Mouse (Mus musculus) hindbrain, embryonic 13.5 days (tissue): ENCODE data around the gene Lrrc14b. TPM values are rescaled to one million over a fixed set of nuclear protein-coding genes. Genes with fewer than 3 reads are reported as not detected.

ENCODE experiments used
- ATAC-seq: fragments of 200-750 bp; cut with Nextera tagmentation; 2 replicates; pipeline ENCODE4 v1.8.0; 2017; ENCODE audit warnings: moderate TSS enrichment; ENCODE audit not compliant: low FRiP score
- H3K27ac ChIP-seq: fragments of 300-500 bp; sonication (generic); 2 replicates; pipeline ENCODE4 v1.5.1; 2015; ENCODE audit warnings: inconsistent platforms, mild to moderate bottlenecking, moderate library complexity
- H3K27me3 ChIP-seq: fragments of 300-500 bp; sonication (generic); 2 replicates; pipeline ENCODE4 v1.6.1; 2015; ENCODE audit warnings: mild to moderate bottlenecking, inconsistent platforms
- H3K36me3 ChIP-seq: fragments of 300-500 bp; sonication (generic); 2 replicates; pipeline ENCODE4 v1.6.1; 2015; ENCODE audit warnings: mild to moderate bottlenecking, inconsistent platforms
- H3K4me1 ChIP-seq: fragments of 300-500 bp; sonication (generic); replicated peaks from 2 replicates; pipeline ENCODE4 v1.6.1; 2015; ENCODE audit warnings: inconsistent platforms
- H3K4me2 ChIP-seq: fragments of 300-500 bp; sonication (generic); 2 replicates; pipeline ENCODE4 v1.6.1; 2015; ENCODE audit warnings: inconsistent platforms, mild to moderate bottlenecking, moderate library complexity
- H3K4me3 ChIP-seq: fragments of 300-500 bp; sonication (generic); 2 replicates; pipeline ENCODE4 v1.5.1; 2015; ENCODE audit warnings: mild to moderate bottlenecking, inconsistent platforms
- H3K9ac ChIP-seq: fragments of 300-500 bp; sonication (generic); 2 replicates; pipeline ENCODE4 v1.6.1; 2015; ENCODE audit warnings: mild to moderate bottlenecking, inconsistent platforms
- H3K9me3 ChIP-seq: fragments of 300-500 bp; sonication (generic); 2 replicates; pipeline ENCODE4 v1.6.1; 2016; ENCODE audit warnings: inconsistent platforms
- WGBS: fragments of 180-500 bp; shearing (Covaris S2); methylation state at CpG from one replicate; pipeline ENCODE4 v1.1.7; 2015; 5-methylcytosine and 5-hydroxymethylcytosine counted together
- polyA plus RNA-seq: library from polyadenylated mRNA; unstranded; fragments of >200 nt; fragmentation: Nextera tagmentation; extraction: Ambion mirVana; gene quantifications from 2 replicates; pipeline ENCODE4 v1.2.1, GENCODE M21; 2015

Gene Lrrc14b
- polyA plus RNA-seq = not detected in 2 replicates

GRCm38 (mm10) chr13:74363859-74364235 lies at the start of gene Lrrc14b:
Gene Lrrc14b (minus strand): TSS chr13:74364005.
- H3K27ac ChIP-seq = no peak within 1 kb of the TSS
- 81% methylated on average over 8 of the region's 8 CpGs for WGBS
- ATAC-seq = no peak
- no peak within 1 kb of the TSS for H3K4me2 ChIP-seq
- no peak within 1 kb of the TSS for H3K9ac ChIP-seq
- H3K9me3 ChIP-seq = no peaks in the 10 kb centered on the region
- no peaks in the 10 kb centered on the region for H3K27me3 ChIP-seq
- H3K36me3 ChIP-seq = peaks cover 45% of the 10 kb centered on the region
- H3K4me3 ChIP-seq = no peak within 1 kb of the TSS
- no peaks in the 10 kb centered on the region for H3K4me1 ChIP-seq

- Histone ChIP-seq H3K4me1 (no peaks in the 10 kb centered on the region), H3K9ac (no peak within 1 kb of the TSS), H3K4me3 (no peak within 1 kb of the TSS), H3K27me3 (no peaks in the 10 kb centered on the region), H3K27ac (no peak within 1 kb of the TSS), H3K36me3 (no peaks in the 10 kb centered on the region), H3K4me2 (peak within 1 kb of the TSS; percentile 23; the same call in 1 of the 2 replicates), H3K9me3 (no peaks in the 10 kb centered on the region)
- WGBS = 9% methylated on average over 11 of the region's 11 CpGs
- ATAC-seq = no peak
Measured at GRCm38 (mm10) chr13:74399298-74399839, 35.6 kb upstream of the Lrrc14b start, which contains the start of gene Ftl1-ps1. Gene Ftl1-ps1 (plus strand): TSS chr13:74399694.

- H3K9me3 ChIP-seq = no peaks in the 10 kb centered on the region
- no peak overlapping the region for H3K9ac ChIP-seq
- no peak overlapping the region for H3K27ac ChIP-seq
- no peak overlapping the region for H3K4me2 ChIP-seq
- no peaks in the 10 kb centered on the region for H3K36me3 ChIP-seq
- H3K4me3 ChIP-seq = no peak overlapping the region
- no peaks in the 10 kb centered on the region for H3K27me3 ChIP-seq
- ATAC-seq = peak; percentile 60
- peaks cover 6% of the 10 kb centered on the region for H3K4me1 ChIP-seq
- 78% methylated on average over 2 of the region's 2 CpGs for WGBS
Measured at GRCm38 (mm10) chr13:74391156-74391555, 27.4 kb upstream of the Lrrc14b start.

- 1% methylated on average over 14 of the region's 14 CpGs for WGBS
- Histone ChIP-seq H3K9ac (peak within 1 kb of the TSS; percentile 77), H3K27ac (no peak within 1 kb of the TSS), H3K36me3 (no peaks in the 10 kb centered on the region), H3K4me3 (peak within 1 kb of the TSS; percentile 68), H3K9me3 (no peaks in the 10 kb centered on the region), H3K27me3 (no peaks in the 10 kb centered on the region), H3K4me1 (peaks cover 6% of the 10 kb centered on the region), H3K4me2 (peak within 1 kb of the TSS; percentile 67)
- peak; percentile 94 for ATAC-seq
Measured at GRCm38 (mm10) chr13:74390371-74390990, 26.7 kb upstream of the Lrrc14b start, which contains the start of gene Zfp72. Gene Zfp72 (minus strand): TSS chr13:74390836.

GRCm38 (mm10) chr13:74389730-74390129 lies 25.9 kb upstream of the Lrrc14b start:
- H3K4me2 ChIP-seq = peak overlapping the region; percentile 67
- no peaks in the 10 kb centered on the region for H3K36me3 ChIP-seq
- 69% methylated on average over 6 of the region's 6 CpGs for WGBS
- peak overlapping the region; percentile 68 for H3K4me3 ChIP-seq
- ATAC-seq = 0 out of 2 replicates have a peak, but pooled peaks have one; percentile 9
- no peaks in the 10 kb centered on the region for H3K27me3 ChIP-seq
- no peak overlapping the region for H3K27ac ChIP-seq
- H3K9me3 ChIP-seq = no peaks in the 10 kb centered on the region
- H3K9ac ChIP-seq = no peak overlapping the region
- peaks cover 6% of the 10 kb centered on the region for H3K4me1 ChIP-seq

- no peaks in the 10 kb centered on the region for H3K36me3 ChIP-seq
- no peak overlapping the region for H3K4me3 ChIP-seq
- H3K4me2 ChIP-seq = no peak overlapping the region
- H3K9me3 ChIP-seq = no peaks in the 10 kb centered on the region
- H3K4me1 ChIP-seq = peaks cover 9% of the 10 kb centered on the region; the same call in 1 of the 2 replicates
- H3K27ac ChIP-seq = 0 out of 2 replicates have a peak overlapping the region, but pooled peaks have one; percentile 25
- no peak overlapping the region for H3K9ac ChIP-seq
- peak; percentile 46; the same call in 1 of the 2 replicates for ATAC-seq
- H3K27me3 ChIP-seq = no peaks in the 10 kb centered on the region
- 62% methylated on average over 3 of the region's 3 CpGs for WGBS
Measured at GRCm38 (mm10) chr13:74382289-74382688, 18.5 kb upstream of the Lrrc14b start.

GRCm38 (mm10) chr13:74381533-74382276 lies 17.9 kb upstream of the Lrrc14b start:
- Histone ChIP-seq H3K9me3 (no peaks in the 10 kb centered on the region), H3K9ac (peak overlapping the region; percentile 31; the same call in 1 of the 2 replicates), H3K27me3 (no peaks in the 10 kb centered on the region), H3K36me3 (no peaks in the 10 kb centered on the region; the same call in 1 of the 2 replicates), H3K4me2 (no peak overlapping the region), H3K27ac (0 out of 2 replicates have a peak overlapping the region, but pooled peaks have one; percentile 25), H3K4me3 (no peak overlapping the region), H3K4me1 (peaks cover 9% of the 10 kb centered on the region; the same call in 1 of the 2 replicates)
- WGBS = 71% methylated on average over 10 of the region's 10 CpGs
- ATAC-seq = peak; percentile 43; the same call in 1 of the 2 replicates

GRCm38 (mm10) chr13:74363176-74363858 lies 488 bp downstream of the Lrrc14b start:
- Histone ChIP-seq H3K36me3 (peaks cover 50% of the 10 kb centered on the region), H3K9ac (no peak overlapping the region)

GRCm38 (mm10) chr13:74362218-74362617 lies 1.6 kb downstream of the Lrrc14b start:
- Histone ChIP-seq H3K4me2 (no peak overlapping the region), H3K27me3 (no peaks in the 10 kb centered on the region), H3K9me3 (no peaks in the 10 kb centered on the region), H3K27ac (no peak overlapping the region), H3K36me3 (peaks cover 58% of the 10 kb centered on the region), H3K4me1 (no peaks in the 10 kb centered on the region), H3K9ac (no peak overlapping the region), H3K4me3 (no peak overlapping the region)
- no peak for ATAC-seq
- 89% methylated on average over 2 of the region's 2 CpGs for WGBS

More at GRCm38 (mm10) chr13:74363176-74363858, 488 bp downstream of the Lrrc14b start:
- WGBS = 95% methylated on average over 13 of the region's 13 CpGs
- ATAC-seq = peak; percentile 53
- no peaks in the 10 kb centered on the region for H3K4me1 ChIP-seq
- no peak overlapping the region for H3K4me3 ChIP-seq
- H3K27me3 ChIP-seq = no peaks in the 10 kb centered on the region
- no peak overlapping the region for H3K4me2 ChIP-seq
- H3K27ac ChIP-seq = no peak overlapping the region
- H3K9me3 ChIP-seq = no peaks in the 10 kb centered on the region

- ATAC-seq = no peak
Measured at GRCm38 (mm10) chr13:74356491-74356890, 7.3 kb downstream of the Lrrc14b start.

GRCm38 (mm10) chr13:74350435-74350906 lies 13.3 kb downstream of the Lrrc14b start:
- Histone ChIP-seq H3K4me1 (peaks cover 26% of the 10 kb centered on the region), H3K4me2 (peak overlapping the region; percentile 62), H3K9ac (peak overlapping the region; percentile 88), H3K9me3 (no peaks in the 10 kb centered on the region), H3K36me3 (peaks cover 15% of the 10 kb centered on the region), H3K4me3 (peak overlapping the region; percentile 76), H3K27me3 (no peaks in the 10 kb centered on the region), H3K27ac (peak overlapping the region; percentile 86)
- 2% methylated on average over 15 of the region's 15 CpGs for WGBS
- ATAC-seq = peak; percentile 71

More at GRCm38 (mm10) chr13:74356491-74356890, 7.3 kb downstream of the Lrrc14b start:
- Histone ChIP-seq H3K9ac (no peak overlapping the region), H3K36me3 (peaks cover 67% of the 10 kb centered on the region), H3K9me3 (no peaks in the 10 kb centered on the region), H3K4me3 (no peak overlapping the region), H3K27me3 (no peaks in the 10 kb centered on the region), H3K27ac (no peak overlapping the region), H3K4me1 (0 out of 2 replicates have a peak, but pooled peaks cover 4% of the 10 kb centered on the region), H3K4me2 (no peak overlapping the region)
- WGBS = 96% methylated on average over 13 of the region's 13 CpGs
